Mouse (Mus musculus) ES-E14 (cell line): ENCODE data around the gene Vmn2r23.

Experiments
- CHD2 ChIP-seq: IDR thresholded peaks from 2 replicates; pipeline ENCODE4 v1.6.1; 2014; ENCODE audit warnings: mild to moderate bottlenecking, low read depth, low read length, inconsistent platforms
- HCFC1 ChIP-seq: IDR thresholded peaks from 2 replicates; pipeline ENCODE4 v1.6.1; 2012; ENCODE audit warnings: low read length, inconsistent platforms, borderline replicate concordance; ENCODE audit not compliant: insufficient read depth
- MAFK ChIP-seq: IDR thresholded peaks from 2 replicates; pipeline ENCODE4 v1.6.1; 2014; ENCODE audit warnings: mild to moderate bottlenecking, low read depth, low read length, inconsistent platforms; ENCODE audit not compliant: insufficient read depth
- ZC3H11A ChIP-seq: IDR thresholded peaks from 2 replicates; pipeline ENCODE4 v1.6.1; 2012; ENCODE audit warnings: low read depth, mild to moderate bottlenecking, inconsistent platforms, low read length, borderline replicate concordance
- ZNF384 ChIP-seq: IDR thresholded peaks from 2 replicates; pipeline ENCODE4 v1.6.1; 2012; ENCODE audit warnings: low read depth, low read length, inconsistent platforms

GRCm38 (mm10) chr6:123778579-123778978, 76.1 kb downstream of the Vmn2r23 start, which contains the start of gene Vmn2r24:
- TF ChIP-seq MAFK = no peak
- no peak for TF ChIP-seq HCFC1
- TF ChIP-seq CHD2 = no peak
- no peak for TF ChIP-seq ZNF384
- no peak for TF ChIP-seq ZC3H11A
